Mouse (Mus musculus) testis, adult 2 months (tissue): ENCODE data around the gene Aire.

ENCODE experiments used
- CTCF ChIP-seq: fragments of 200-500 bp; IDR thresholded peaks from 2 replicates; pipeline ENCODE4 v1.5.1; 2012; ENCODE audit warnings: low read depth, mild to moderate bottlenecking, inconsistent platforms, low read length, moderate library complexity; ENCODE audit not compliant: control insufficient read depth, insufficient read depth, insufficient replicate concordance
- POLR2A ChIP-seq: fragments of 200-500 bp; IDR thresholded peaks from 2 replicates; pipeline ENCODE4 v1.6.1; 2012; ENCODE audit warnings: low read depth, mild to moderate bottlenecking, inconsistent platforms, low read length, moderate library complexity; ENCODE audit not compliant: control insufficient read depth

- TF ChIP-seq POLR2A (no peak), CTCF (no peak)
Observed at GRCm38 (mm10) chr10:78078276-78078675, 34.9 kb upstream of the Aire start.
